Mouse (Mus musculus) CH12.LX (cell line): Measurements from ENCODE around the gene Aco1. TPM values are rescaled to one million over a fixed set of nuclear protein-coding genes. Genes with fewer than 3 reads are reported as not detected.

Experiments used
- DNase-seq: peaks from one replicate; pipeline ENCODE4 v3.0.0-alpha.2; 2013; ENCODE audit errors: extremely low read depth
- H3K27ac ChIP-seq: 2 replicates; pipeline ENCODE4 v1.5.1; 2012; ENCODE audit warnings: low read depth, mild to moderate bottlenecking, control low read depth, moderate library complexity; ENCODE audit not compliant: insufficient read depth
- H3K27me3 ChIP-seq: replicated peaks from 2 replicates; pipeline ENCODE3; 2012; ENCODE audit warnings: inconsistent platforms
- H3K36me3 ChIP-seq, 2 experiments: replicated peaks in 1 of 2; 2 replicates each; pipeline versions ENCODE3 to v1.6.1; 2012; ENCODE audit warnings: inconsistent platforms in 1 of 2, low read length in 1 of 2, mild to moderate bottlenecking in 1 of 2, mixed read lengths in 1 of 2, moderate library complexity in 1 of 2; ENCODE audit not compliant: control insufficient read depth in 1 of 2, insufficient read depth in 1 of 2
- H3K4me1 ChIP-seq, 2 experiments: 2 replicates each; pipeline ENCODE4 v1.6.1; 2012; ENCODE audit warnings: inconsistent platforms in 1 of 2, moderate library complexity in 1 of 2; ENCODE audit not compliant: insufficient read depth in 2 of 2, control insufficient read depth in 1 of 2
- H3K4me2 ChIP-seq: 2 replicates; pipeline ENCODE4 v1.6.1; 2012; ENCODE audit warnings: low read depth, mild to moderate bottlenecking, control low read depth; ENCODE audit not compliant: poor library complexity, insufficient read depth, severe bottlenecking
- H3K4me3 ChIP-seq, 3 experiments: fragments of 150-350 bp in 1 of 3; sonication (generic) in 1 of 3; replicated peaks in 1 of 3; 2 replicates each; pipeline versions ENCODE3 to v1.5.1; 2011 to 2012; ENCODE audit warnings: low read depth in 2 of 3, low read length in 2 of 3, mild to moderate bottlenecking in 2 of 3, moderate library complexity in 2 of 3, control low read depth in 1 of 3, improper control_type of control experiment in 1 of 3, inconsistent platforms in 1 of 3, mixed read lengths in 1 of 3; ENCODE audit not compliant: poor library complexity in 1 of 3
- H3K79me2 ChIP-seq: replicated peaks from 2 replicates; pipeline ENCODE4 v1.6.1; 2012; ENCODE audit warnings: mild to moderate bottlenecking, moderate library complexity; ENCODE audit not compliant: control insufficient read depth, poor library complexity, insufficient read depth, severe bottlenecking; ENCODE audit errors: extremely low read depth
- H3K9ac ChIP-seq: 2 replicates; pipeline ENCODE4 v1.6.1; 2012; ENCODE audit warnings: low read depth, mild to moderate bottlenecking, control low read depth, moderate library complexity; ENCODE audit not compliant: insufficient read depth
- H3K9me3 ChIP-seq: replicated peaks from 2 replicates; pipeline ENCODE3; 2012; ENCODE audit warnings: low read length, inconsistent platforms, mixed read lengths
- CHD1 ChIP-seq: IDR thresholded peaks from 2 replicates; pipeline ENCODE4 v1.6.1; 2012; ENCODE audit warnings: low read depth, low read length, improper control_type of control experiment, inconsistent platforms
- CHD2 ChIP-seq: IDR thresholded peaks from 2 replicates; pipeline ENCODE4 v1.6.1; 2011; ENCODE audit warnings: low read length, improper control_type of control experiment
- CTCF ChIP-seq, 2 experiments: IDR thresholded peaks in 1 of 2; conservative IDR thresholded peaks in 1 of 2; 2 replicates each; pipeline ENCODE4 v1.5.1; 2011 to 2012; ENCODE audit warnings: low read depth in 2 of 2, low read length in 2 of 2, improper control_type of control experiment in 1 of 2, inconsistent platforms in 1 of 2, mild to moderate bottlenecking in 1 of 2, moderate library complexity in 1 of 2
- E2F4 ChIP-seq: IDR thresholded peaks from 2 replicates; pipeline ENCODE4 v1.6.1; 2011; ENCODE audit warnings: low read depth, low read length, improper control_type of control experiment; ENCODE audit not compliant: insufficient replicate concordance
- ELF1 ChIP-seq: IDR thresholded peaks from 2 replicates; pipeline ENCODE4 v1.6.1; 2014; ENCODE audit warnings: low read depth, mild to moderate bottlenecking, inconsistent platforms, low read length, improper control_type of control experiment
- ETS1 ChIP-seq: conservative IDR thresholded peaks from 2 replicates; pipeline ENCODE4 v1.6.1; 2012; ENCODE audit warnings: low read depth, mild to moderate bottlenecking, inconsistent platforms, low read length, improper control_type of control experiment, moderate library complexity
- HCFC1 ChIP-seq: IDR thresholded peaks from 2 replicates; pipeline ENCODE4 v1.6.1; 2012; ENCODE audit warnings: low read depth, mild to moderate bottlenecking, inconsistent platforms, low read length, improper control_type of control experiment
- IRF4 ChIP-seq: IDR thresholded peaks from 2 replicates; pipeline ENCODE4 v1.6.1; 2014; ENCODE audit warnings: low read depth, mild to moderate bottlenecking, inconsistent platforms, low read length, improper control_type of control experiment
- JUND ChIP-seq: conservative IDR thresholded peaks from 2 replicates; pipeline ENCODE4 v1.6.1; 2011; ENCODE audit warnings: low read depth, low read length, improper control_type of control experiment
- MAFK ChIP-seq: IDR thresholded peaks from 2 replicates; pipeline ENCODE4 v1.6.1; 2011; ENCODE audit warnings: low read length, improper control_type of control experiment; ENCODE audit not compliant: insufficient replicate concordance
- MAZ ChIP-seq: IDR thresholded peaks from 2 replicates; pipeline ENCODE4 v1.6.1; 2012; ENCODE audit warnings: low read depth, mild to moderate bottlenecking, inconsistent platforms, low read length, improper control_type of control experiment, moderate library complexity
- MYC ChIP-seq: IDR thresholded peaks from 2 replicates; pipeline ENCODE4 v1.6.1; 2011; ENCODE audit warnings: low read depth, mild to moderate bottlenecking, improper control_type of control experiment, low read length
- NELFE ChIP-seq: IDR thresholded peaks from 2 replicates; pipeline ENCODE4 v1.6.1; 2011; ENCODE audit warnings: low read depth, low read length, improper control_type of control experiment
- RCOR1 ChIP-seq: conservative IDR thresholded peaks from 2 replicates; pipeline ENCODE4 v1.6.1; 2012; ENCODE audit warnings: low read depth, mild to moderate bottlenecking, inconsistent platforms, low read length, improper control_type of control experiment
- SIN3A ChIP-seq: IDR thresholded peaks from 2 replicates; pipeline ENCODE4 v1.6.1; 2012; ENCODE audit warnings: low read length, improper control_type of control experiment, inconsistent platforms
- SMC3 ChIP-seq: IDR thresholded peaks from 2 replicates; pipeline ENCODE4 v1.6.1; 2011; ENCODE audit warnings: low read depth, low read length, improper control_type of control experiment
- UBTF ChIP-seq: IDR thresholded peaks from 2 replicates; pipeline ENCODE4 v1.6.1; 2012; ENCODE audit warnings: low read depth, mild to moderate bottlenecking, inconsistent platforms, low read length, improper control_type of control experiment, moderate library complexity
- USF1 ChIP-seq: IDR thresholded peaks from 2 replicates; pipeline ENCODE4 v1.6.1; 2014; ENCODE audit warnings: low read depth, mild to moderate bottlenecking, inconsistent platforms, low read length, improper control_type of control experiment
- ZC3H11A ChIP-seq: IDR thresholded peaks from 2 replicates; pipeline ENCODE4 v1.6.1; 2012; ENCODE audit warnings: low read depth, mild to moderate bottlenecking, inconsistent platforms, low read length, improper control_type of control experiment
- ZKSCAN1 ChIP-seq: IDR thresholded peaks from 2 replicates; pipeline ENCODE4 v1.6.1; 2012; ENCODE audit warnings: low read depth, inconsistent platforms, low read length, improper control_type of control experiment, borderline replicate concordance
- dilution Hi-C: fragments of 300-500 bp; cut with MboI; formaldehyde crosslinking; loops from 2 replicates; pipeline ENCODE4 v1.14.3; 2020; ENCODE audit warnings: low sequenced_read_pairs; ENCODE audit not compliant: extremely low pct_unique_long_range_greater_than_20kb, extremely low pct_ligation_motif_present
- in situ Hi-C: fragments of 300-500 bp; cut with MboI; formaldehyde crosslinking; loops from 3 replicates; pipeline ENCODE4 v1.14.3; 2019; ENCODE audit warnings: low sequenced_read_pairs, low pct_ligation_motif_present, low pct_unique_long_range_greater_than_20kb, mixed read lengths
- polyA plus RNA-seq: library from polyadenylated mRNA; unstranded; fragments of >175 nt; gene quantifications from 2 replicates; pipeline ENCODE4 v1.2.1, GENCODE M21; 2012; ENCODE audit warnings: low read depth; ENCODE audit not compliant: insufficient read length
- total RNA-seq, 2 experiments: library from RNA; depleted of rRNA; stranded (reverse); fragments of 300-350 nt in 1 of 2; fragments of >200 nt in 1 of 2; gene quantifications; 2 replicates each; pipeline ENCODE4 v1.2.3; 2012 to 2014

Aco1 gene
- total and polyA plus RNA-seq, 3 experiments: 23.2 to 27.1 (median 24.8) TPM

DNA sequence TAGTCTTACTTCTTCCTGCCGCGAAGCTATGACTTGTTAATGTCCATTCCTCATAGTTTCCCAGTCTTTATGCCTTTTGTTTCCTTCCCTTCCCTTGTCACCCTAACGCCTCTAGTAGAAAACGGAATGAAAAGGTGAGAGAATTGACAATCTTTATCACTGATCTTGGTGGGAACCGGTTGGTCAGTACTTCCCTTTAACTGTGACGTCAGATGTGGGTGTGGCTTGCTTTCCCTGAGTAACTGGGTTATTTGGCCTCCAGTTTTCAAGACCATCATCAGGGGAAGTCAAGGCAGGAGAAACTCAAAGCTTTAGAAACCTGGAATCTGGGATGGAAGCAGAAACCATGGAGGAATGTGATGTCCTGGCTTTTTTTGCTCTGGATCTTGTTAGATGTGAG lies 99.0 kb downstream of the Aco1 start:
- no peak overlapping the region for H3K27ac ChIP-seq
- TF ChIP-seq UBTF: no peak
- no peak for TF ChIP-seq IRF4
- TF ChIP-seq ZKSCAN1: no peak
- TF ChIP-seq NELFE: no peak
- TF ChIP-seq RCOR1: no peak
- no peak for TF ChIP-seq E2F4
- TF ChIP-seq ETS1: no peak
- TF ChIP-seq ZC3H11A: no peak
- no peak for TF ChIP-seq SIN3A
- no peak for TF ChIP-seq CHD1
- TF ChIP-seq CHD2: no peak
- TF ChIP-seq MAFK: no peak
- no peak for TF ChIP-seq JUND
- no peak for TF ChIP-seq USF1
- no peak for TF ChIP-seq SMC3
- TF ChIP-seq MAZ: no peak
- no peak for TF ChIP-seq MYC
- TF ChIP-seq HCFC1: no peak
- TF ChIP-seq ELF1: no peak
- TF ChIP-seq, all 38 proteins: peak for 0
- no peaks in the 10 kb centered on the region for H3K9me3 ChIP-seq
- no peak overlapping the region for H3K4me3 ChIP-seq
- peaks cover 6 to 34% of the 10 kb centered on the region in 2 experiments; a peak in 3 of 4 replicates for H3K4me1 ChIP-seq
- H3K27me3 ChIP-seq: no peaks in the 10 kb centered on the region
- DNase-seq: no peak
- no peaks in the 10 kb centered on the region for H3K36me3 ChIP-seq
- in situ Hi-C loops: no loop called here
- no peak overlapping the region; the same call in 1 of the 2 replicates for H3K4me2 ChIP-seq
- H3K9ac ChIP-seq: no peak overlapping the region
- no peaks in the 10 kb centered on the region for H3K79me2 ChIP-seq
- dilution Hi-C loops: no loop called here

DNA sequence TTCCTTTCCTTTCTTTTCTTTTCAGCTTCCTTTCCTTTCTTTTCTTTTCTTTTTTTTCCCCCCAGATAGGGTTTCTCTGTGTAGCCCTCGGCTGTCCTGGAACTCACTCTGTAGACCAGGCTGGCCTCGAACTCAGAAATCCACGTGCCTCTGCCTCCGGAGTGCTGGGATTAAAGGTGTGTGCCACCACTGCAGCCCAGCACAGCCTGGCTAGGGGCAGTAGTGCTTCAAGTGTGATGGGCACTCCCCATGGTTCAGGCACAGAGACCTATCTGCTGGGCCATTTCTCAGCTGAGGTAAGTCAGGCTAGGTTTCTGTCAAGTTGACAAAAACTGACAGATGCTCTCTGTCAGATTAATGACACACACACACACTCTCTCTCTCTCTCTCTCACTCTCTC lies 100.1 kb downstream of the Aco1 start:
- dilution Hi-C loops: no loop called here
- no peaks in the 10 kb centered on the region for H3K36me3 ChIP-seq
- H3K4me2 ChIP-seq: no peak overlapping the region
- DNase-seq: no peak
- no peaks in the 10 kb centered on the region for H3K9me3 ChIP-seq
- no peaks in the 10 kb centered on the region for H3K27me3 ChIP-seq
- no peak overlapping the region for H3K27ac ChIP-seq
- H3K4me1 ChIP-seq: peaks cover 4 to 28% of the 10 kb centered on the region in 2 experiments; a peak in 3 of 4 replicates
- in situ Hi-C loops: no loop called here
- H3K9ac ChIP-seq: no peak overlapping the region
- no peak for TF ChIP-seq CTCF (conservative IDR thresholded peaks at IDR 0.05 in 1 of 2, IDR thresholded peaks at IDR 0.05 in 1 of 2; ENCODE audit: low read depth in 2 of 2, low read length in 2 of 2)
- TF ChIP-seq MAFK: 0 out of 2 replicates have a peak, but pooled peaks have one; percentile 9
- H3K4me3 ChIP-seq: no peak overlapping the region
- no peaks in the 10 kb centered on the region for H3K79me2 ChIP-seq
